19 mouse cellular contexts compared by ENCODE assay signal in the genomic region with DNA sequence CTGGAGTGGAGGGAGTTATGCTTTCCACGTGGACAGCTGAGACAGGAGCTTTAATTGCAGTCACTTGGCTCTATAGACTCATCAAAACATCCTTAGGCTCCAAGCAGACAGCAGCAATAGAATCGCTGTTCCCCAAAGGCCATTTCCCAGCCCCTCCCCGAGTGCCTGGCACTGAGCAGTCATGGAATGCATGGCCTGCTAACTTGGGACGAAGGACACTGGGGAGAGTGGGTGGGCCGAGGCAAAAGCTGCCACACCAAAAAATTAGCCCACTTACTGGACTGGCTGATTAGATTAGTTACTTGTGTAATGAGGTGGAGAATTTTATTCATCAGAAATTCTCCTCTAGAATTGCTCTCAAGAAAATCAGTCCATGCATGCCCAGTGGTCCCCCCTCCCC.
"Had no signal": no experiment of that assay in that cellular context is flagged by ENCODE, and none has a peak within 500 bp of the region (broad histone marks: within the 10 kb centered on the region; RNA-seq: fewer than 3 reads in every experiment).

No protein-coding gene starts in this region.

- H3K4me3 ChIP-seq: kidney, embryonic 15.5 days; limb, embryonic 10.5 days; limb, embryonic 13.5 days; liver, embryonic 12.5 days; liver, embryonic 15.5 days; lung, embryonic 15.5 days; midbrain, embryonic 12.5 days had no signal

- H3K4me2 ChIP-seq: kidney, embryonic 15.5 days; limb, embryonic 13.5 days; liver, embryonic 12.5 days; liver, embryonic 15.5 days; lung, embryonic 15.5 days; midbrain, embryonic 12.5 days had no signal

- DNase-seq: kidney, adult 11 months; kidney, adult 8-10 months; kidney, postnatal 10 days; kidney, postnatal 36 days; liver; lung, adult 18-20 months; lung, postnatal 10 days; lung, postnatal 4 days; right cerebral cortex, postnatal 25 days; thymus, adult 2 months; thymus, postnatal 14 days; thymus, postnatal 4 days had no signal

- H3K4me1 ChIP-seq: kidney, embryonic 15.5 days; limb, embryonic 10.5 days; limb, embryonic 13.5 days; liver, embryonic 12.5 days; liver, embryonic 15.5 days; midbrain, embryonic 12.5 days had no signal

- H3K27me3 ChIP-seq: kidney, embryonic 15.5 days; limb, embryonic 13.5 days; liver, embryonic 12.5 days; liver, embryonic 15.5 days; lung, embryonic 15.5 days had no signal

- H3K36me3 ChIP-seq: kidney, embryonic 15.5 days; limb, embryonic 10.5 days; limb, embryonic 13.5 days; liver, embryonic 12.5 days; liver, embryonic 15.5 days; lung, embryonic 15.5 days; midbrain, embryonic 12.5 days had no signal

- H3K27ac ChIP-seq: kidney, embryonic 15.5 days; limb, embryonic 10.5 days; limb, embryonic 13.5 days; liver, embryonic 12.5 days; liver, embryonic 15.5 days; lung, embryonic 15.5 days; midbrain, embryonic 12.5 days had no signal
